Mouse (Mus musculus): ENCODE measurements at regions not wholly inside any gene's neighbourhood (a gene's known extent, or its start where the extent isn't known, plus 50 kb on each side); places are given as distances from the start of the nearest gene placed in this dataset.

- TF ChIP-seq CTCF (IDR thresholded peaks at IDR 0.05; ENCODE audit: low read depth) (no peak), EP300 (IDR thresholded peaks at IDR 0.05; ENCODE audit: low read depth) (no peak)
Observed at GRCm38 (mm10) chr10:18943296-18944075, 72.0 kb downstream of the Tnfaip3 start.

All from heart, postnatal 0 days (tissue).